Mouse (Mus musculus) cortical plate, adult 2 months (tissue): ENCODE data around the gene Vmac.

Experiments
- CTCF ChIP-seq: fragments of 200-500 bp; IDR thresholded peaks from 2 replicates; pipeline ENCODE4 v1.5.1; 2011; ENCODE audit warnings: mild to moderate bottlenecking, control low read depth, low read length; ENCODE audit not compliant: insufficient read depth; ENCODE audit errors: extremely low read depth
- POLR2A ChIP-seq: fragments of 200-500 bp; IDR thresholded peaks from 2 replicates; pipeline ENCODE4 v1.6.1; 2011; ENCODE audit warnings: mild to moderate bottlenecking, low read length, control low read depth; ENCODE audit not compliant: insufficient read depth; ENCODE audit errors: extremely low read depth

- TF ChIP-seq CTCF, result no peak
- TF ChIP-seq POLR2A, result no peak
Observed at GRCm38 (mm10) chr17:56715914-56716654, 1.7 kb downstream of the Vmac start.
